Mouse (Mus musculus) skeletal muscle tissue, adult 2 months (tissue): ENCODE measurements around the gene Tenm3.
"Not testable (repeated sequence)": the region's sequence is repeated elsewhere in the genome, so short reads cannot be mapped to it uniquely, and the experiment has no call there.

Source experiments
- DNase-seq: peaks from one replicate; pipeline ENCODE4 v3.0.0-alpha.2; 2012; ENCODE audit warnings: low read depth, low spot score

The Tenm3 gene

GRCm38 (mm10) chr8:48206922-48207321, 636.8 kb downstream of the Tenm3 start:
- DNase-seq, result no peak

- DNase-seq, result no peak
These were observed 638.9 kb downstream of the Tenm3 start for GRCm38 (mm10) chr8:48204838-48205345.

GRCm38 (mm10) chr8:48204114-48204837, 639.5 kb downstream of the Tenm3 start:
- peak; percentile 36 for DNase-seq

- DNase-seq, result no peak
These were observed 640.1 kb downstream of the Tenm3 start for GRCm38 (mm10) chr8:48203611-48204010.

- no peak for DNase-seq
These were observed 640.6 kb downstream of the Tenm3 start for GRCm38 (mm10) chr8:48203161-48203560.

GRCm38 (mm10) chr8:48202632-48203031, 641.1 kb downstream of the Tenm3 start:
- DNase-seq, result no peak

GRCm38 (mm10) chr8:48199171-48199570, 644.6 kb downstream of the Tenm3 start:
- DNase-seq, result no peak

- no peak for DNase-seq
These were observed 647.8 kb downstream of the Tenm3 start for GRCm38 (mm10) chr8:48195971-48196370.

- no peak for DNase-seq
These were observed 655.2 kb downstream of the Tenm3 start for GRCm38 (mm10) chr8:48188586-48188985.

- DNase-seq, result no peak
These were observed 660.0 kb downstream of the Tenm3 start for GRCm38 (mm10) chr8:48183758-48184157.

- DNase-seq, result no peak
These were observed 662.8 kb downstream of the Tenm3 start for GRCm38 (mm10) chr8:48181000-48181399.

- not testable (repeated sequence) for DNase-seq
These were observed 663.6 kb downstream of the Tenm3 start for GRCm38 (mm10) chr8:48180146-48180545.

GRCm38 (mm10) chr8:48178993-48179392, 664.8 kb downstream of the Tenm3 start:
- no peak for DNase-seq

GRCm38 (mm10) chr8:48177876-48178275, 665.9 kb downstream of the Tenm3 start:
- DNase-seq, result no peak
